ENCODE assay signal across 1 mouse cellular context in genomic region chrX:8263156-8263804, GRCm38 (mm10).
TF ChIP-seq lines count a peak whose summit lies in the region.

No protein-coding gene starts in this region.

TF ChIP-seq in MEL, 35 proteins besides CTCF, POLR2A, EP300 and RAD21:
- TF ChIP-seq HCFC1 (IDR thresholded peaks at IDR 0.05; ENCODE audit: low read depth, low read length) (no peak), USF2 (IDR thresholded peaks at IDR 0.05; ENCODE audit: borderline replicate concordance in 1 of 2, insufficient read depth in 1 of 2, low read depth in 1 of 2, low read length in 2 of 2) (no peak), MAZ (IDR thresholded peaks at IDR 0.05; ENCODE audit: low read depth, low read length) (peak; percentile 45; the same call in 1 of the 2 replicates), NELFE (IDR thresholded peaks at IDR 0.05; ENCODE audit: low read depth, low read length) (no peak; the same call in 1 of the 2 replicates), POLR2AphosphoS2 (IDR thresholded peaks at IDR 0.05; ENCODE audit: low read length) (no peak), TCF12 (IDR thresholded peaks at IDR 0.05; ENCODE audit: low read depth, low read length) (0 out of 2 replicates have a peak, but pooled peaks have one; percentile 33), ELF1 (IDR thresholded peaks at IDR 0.05; ENCODE audit: low read depth, low read length) (no peak), MYC (IDR thresholded peaks at IDR 0.05; ENCODE audit: low read depth, low read length) (0 out of 2 replicates have a peak, but pooled peaks have one; percentile 17), ZKSCAN1 (IDR thresholded peaks at IDR 0.05; ENCODE audit: low read depth, low read length) (no peak), SIN3A (IDR thresholded peaks at IDR 0.05; ENCODE audit: low read length) (peak; percentile 46), GATA1 (IDR thresholded peaks at IDR 0.05; ENCODE audit: low read depth, low read length) (peak; percentile 88), SMC3 (IDR thresholded peaks at IDR 0.05; ENCODE audit: low read depth, low read length) (no peak), MYB (IDR thresholded peaks at IDR 0.05; ENCODE audit: low read depth, low read length) (no peak), MAX (IDR thresholded peaks at IDR 0.05; ENCODE audit: low read length) (no peak), TAL1 (IDR thresholded peaks at IDR 0.05; ENCODE audit: low read length) (peak; percentile 53), E2F4 (IDR thresholded peaks at IDR 0.05; ENCODE audit: borderline replicate concordance, low read depth, low read length) (no peak), GABPA (IDR thresholded peaks at IDR 0.05; ENCODE audit: low read depth, low read length) (no peak), NRF1 (IDR thresholded peaks at IDR 0.05; ENCODE audit: insufficient read depth, low read depth, low read length, poor library complexity, severe bottlenecking) (no peak), TBP (IDR thresholded peaks at IDR 0.05; ENCODE audit: low read depth, low read length) (0 out of 2 replicates have a peak, but pooled peaks have one; percentile 37), POLR2AphosphoS5 (IDR thresholded peaks at IDR 0.05; ENCODE audit: borderline replicate concordance, low read depth, low read length) (no peak)
TF ChIP-seq in MEL: peak in this region for 7.
